Mouse (Mus musculus): ENCODE measurements around the gene Plin1.

GRCm38 (mm10) chr7:79744051-79744450 lies 11.3 kb upstream of the Plin1 start:
- TF ChIP-seq EP300 (IDR thresholded peaks at IDR 0.05; ENCODE audit: low read depth): no peak
- TF ChIP-seq CTCF (IDR thresholded peaks at IDR 0.05; ENCODE audit: low read depth): no peak
